Comparison of ENCODE assay signal across 28 mouse cellular contexts in genomic region chr6:17990173-17991028, GRCm38 (mm10). TPM values are rescaled to one million over a fixed set of nuclear protein-coding genes. Genes with fewer than 3 reads are reported as not detected.
"Had no signal": no experiment of that assay in that cellular context is flagged by ENCODE, and none has a peak within 500 bp of the region (broad histone marks: within the 10 kb centered on the region; RNA-seq: fewer than 3 reads in every experiment).

No protein-coding gene starts in this region.

- H3K27me3 ChIP-seq: embryonic facial prominence, embryonic 12.5 days; embryonic facial prominence, embryonic 13.5 days; embryonic facial prominence, embryonic 15.5 days; forebrain, embryonic 15.5 days had no signal

- H3K4me3 ChIP-seq: embryonic facial prominence, embryonic 10.5 days; embryonic facial prominence, embryonic 12.5 days; embryonic facial prominence, embryonic 13.5 days; embryonic facial prominence, embryonic 15.5 days; erythroblast, embryonic 14.5 days; forebrain, embryonic 10.5 days; forebrain, embryonic 12.5 days; forebrain, embryonic 13.5 days; forebrain, embryonic 15.5 days; gastrocnemius, adult 2 months had no signal

- H3K4me2 ChIP-seq: embryonic facial prominence, embryonic 12.5 days; embryonic facial prominence, embryonic 13.5 days; embryonic facial prominence, embryonic 15.5 days; forebrain, embryonic 12.5 days; forebrain, embryonic 13.5 days; forebrain, embryonic 15.5 days had no signal

- H3K9me3 ChIP-seq: embryonic facial prominence, embryonic 10.5 days; embryonic facial prominence, embryonic 12.5 days; embryonic facial prominence, embryonic 13.5 days; embryonic facial prominence, embryonic 15.5 days; forebrain, embryonic 10.5 days; forebrain, embryonic 12.5 days; forebrain, embryonic 13.5 days; forebrain, embryonic 15.5 days had no signal

- H3K27ac ChIP-seq: embryonic facial prominence, embryonic 10.5 days; embryonic facial prominence, embryonic 12.5 days; embryonic facial prominence, embryonic 13.5 days; embryonic facial prominence, embryonic 15.5 days; forebrain, embryonic 10.5 days; forebrain, embryonic 12.5 days; forebrain, embryonic 13.5 days; forebrain, embryonic 15.5 days; gastrocnemius, adult 2 months had no signal

- DNase-seq: cerebellum, adult 18-20 months; cerebellum, adult 2 months; cerebellum, adult 8-10 months; cerebellum, adult 9-10 months; cerebellum, adult 9-11 months; cerebellum, postnatal 25 days; cerebellum, postnatal 36 days; embryo, embryonic 11 days; forebrain, postnatal 0 days; gastrocnemius, adult 2 months; gastrocnemius, postnatal 10 days; gastrocnemius, postnatal 14 days; gastrocnemius, postnatal 25 days; gastrocnemius, postnatal 36 days; heart, adult 11 months had no signal

- H3K36me3 ChIP-seq: embryonic facial prominence, embryonic 10.5 days; embryonic facial prominence, embryonic 12.5 days; embryonic facial prominence, embryonic 13.5 days; embryonic facial prominence, embryonic 15.5 days; forebrain, embryonic 10.5 days; forebrain, embryonic 12.5 days; forebrain, embryonic 15.5 days had no signal

- H3K4me1 ChIP-seq: embryonic facial prominence, embryonic 12.5 days; embryonic facial prominence, embryonic 13.5 days; embryonic facial prominence, embryonic 15.5 days; forebrain, embryonic 15.5 days had no signal

- H3K9ac ChIP-seq: embryonic facial prominence, embryonic 12.5 days; embryonic facial prominence, embryonic 13.5 days; embryonic facial prominence, embryonic 15.5 days; forebrain, embryonic 12.5 days; forebrain, embryonic 13.5 days; forebrain, embryonic 15.5 days; forebrain, postnatal 0 days had no signal

- ATAC-seq: forebrain, embryonic 14.5 days; forebrain, embryonic 15.5 days; forebrain, embryonic 16.5 days; forebrain, postnatal 0 days had no signal

RNA-seq across cellular contexts. Expression of gene Wnt2, which starts 40.0 kb away (rescaled TPM):
- total RNA-seq: common myeloid progenitor, adult 5-6 weeks; granulocyte monocyte progenitor cell, adult 5-6 weeks had no signal
- polyA plus RNA-seq: cerebellum, adult 2 months; erythroblast, embryonic 14.5 days; forebrain, embryonic 13.5 days; forebrain, embryonic 14.5 days had no signal
